Mouse (Mus musculus) lung, adult 2 months (tissue): ENCODE measurements around the gene Jazf1.

Source experiments
- CTCF ChIP-seq: fragments of 200-500 bp; IDR thresholded peaks from 2 replicates; pipeline ENCODE4 v1.5.1; 2011; ENCODE audit warnings: mild to moderate bottlenecking, low read length, control low read depth; ENCODE audit not compliant: insufficient read depth
- POLR2A ChIP-seq: fragments of 200-500 bp; IDR thresholded peaks from 2 replicates; pipeline ENCODE4 v1.6.1; 2011; ENCODE audit warnings: low read depth, mild to moderate bottlenecking, control low read depth, low read length, borderline replicate concordance; ENCODE audit errors: extremely low read depth

GRCm38 (mm10) chr6:52982175-52982574 lies 86.3 kb downstream of the Jazf1 start:
- TF ChIP-seq POLR2A = no peak
- TF ChIP-seq CTCF = no peak
